Mouse (Mus musculus): ENCODE results near the gene Ifitm1. TPM values are rescaled to one million over a fixed set of nuclear protein-coding genes. Genes with fewer than 3 reads are reported as not detected.
"Not testable (repeated sequence)": the region's sequence is repeated elsewhere in the genome, so short reads cannot be mapped to it uniquely, and the experiment has no call there.

Gene Ifitm1
- polyA plus RNA-seq, 1 experiment from 2014 or later, result 5.6 TPM

GRCm38 (mm10) chr7:140975465-140975864 lies 8.4 kb downstream of the Ifitm1 start:
- H3K4me3 ChIP-seq (ENCODE audit: low read depth, low read length), result no peak overlapping the region
- no peak overlapping the region for H3K9ac ChIP-seq (ENCODE audit: low read length)
- H3K36me3 ChIP-seq (ENCODE audit: control insufficient read depth, insufficient read depth, low read length), result no peaks in the 10 kb centered on the region
- no peak overlapping the region for H3K4me2 ChIP-seq (ENCODE audit: low read depth, low read length, severe bottlenecking)
- WGBS, result 34% methylated on average over 3 of the region's 3 CpGs
- DNase-seq (ENCODE audit: low spot score) (no peak), ATAC-seq (replicated peaks; ENCODE audit: low FRiP score) (no peak)
- no peak overlapping the region for H3K27ac ChIP-seq (ENCODE audit: low read depth, low read length)
- peaks cover 2% of the 10 kb centered on the region; the same call in 1 of the 2 replicates for H3K27me3 ChIP-seq (ENCODE audit: control insufficient read depth, insufficient read depth, low read length)
- H3K9me3 ChIP-seq (ENCODE audit: control insufficient read depth, low read length), result no peaks in the 10 kb centered on the region
- peaks cover 7% of the 10 kb centered on the region; the same call in 1 of the 2 replicates for H3K4me1 ChIP-seq (replicated peaks; ENCODE audit: control insufficient read depth, insufficient read depth, low read length)

- H3K27me3 ChIP-seq (ENCODE audit: control insufficient read depth, insufficient read depth, low read length); H3K9ac ChIP-seq (ENCODE audit: low read length); ATAC-seq (replicated peaks; ENCODE audit: low FRiP score); H3K4me1 ChIP-seq (replicated peaks; ENCODE audit: control insufficient read depth, insufficient read depth, low read length); DNase-seq (ENCODE audit: low spot score); H3K4me3 ChIP-seq (ENCODE audit: low read depth, low read length); H3K36me3 ChIP-seq (ENCODE audit: control insufficient read depth, insufficient read depth, low read length); H3K9me3 ChIP-seq (ENCODE audit: control insufficient read depth, low read length); H3K4me2 ChIP-seq (ENCODE audit: low read depth, low read length, severe bottlenecking); H3K27ac ChIP-seq (ENCODE audit: low read depth, low read length): not testable (repeated sequence)
- 89% methylated on average over 9 of the region's 9 CpGs for WGBS
Observed at GRCm38 (mm10) chr7:140976720-140977119, 9.7 kb downstream of the Ifitm1 start.

GRCm38 (mm10) chr7:140981704-140982103 lies 14.7 kb downstream of the Ifitm1 start:
- no peaks in the 10 kb centered on the region; the same call in 1 of the 2 replicates for H3K9me3 ChIP-seq (ENCODE audit: control insufficient read depth, low read length)
- ATAC-seq (replicated peaks; ENCODE audit: low FRiP score), result no peak
- no peak overlapping the region for H3K4me2 ChIP-seq (ENCODE audit: low read depth, low read length, severe bottlenecking)

GRCm38 (mm10) chr7:140982971-140983370 lies 15.9 kb downstream of the Ifitm1 start:
- H3K27ac ChIP-seq (ENCODE audit: low read depth, low read length), result no peak overlapping the region
- ATAC-seq (replicated peaks; ENCODE audit: low FRiP score) (no peak), DNase-seq (ENCODE audit: low spot score) (no peak)
- H3K9ac ChIP-seq (ENCODE audit: low read length), result no peak overlapping the region
- no peak overlapping the region for H3K4me2 ChIP-seq (ENCODE audit: low read depth, low read length, severe bottlenecking)
- H3K4me3 ChIP-seq (ENCODE audit: low read depth, low read length), result no peak overlapping the region
- no peaks in the 10 kb centered on the region; the same call in 1 of the 2 replicates for H3K9me3 ChIP-seq (ENCODE audit: control insufficient read depth, low read length)
- no peaks in the 10 kb centered on the region for H3K4me1 ChIP-seq (replicated peaks; ENCODE audit: control insufficient read depth, insufficient read depth, low read length)
- no peaks in the 10 kb centered on the region for H3K27me3 ChIP-seq (ENCODE audit: control insufficient read depth, insufficient read depth, low read length)
- WGBS, result 93% methylated on average over 7 of the region's 7 CpGs
- H3K36me3 ChIP-seq (ENCODE audit: control insufficient read depth, insufficient read depth, low read length), result no peaks in the 10 kb centered on the region

More at GRCm38 (mm10) chr7:140981704-140982103, 14.7 kb downstream of the Ifitm1 start:
- WGBS, result 90% methylated on average over 8 of the region's 8 CpGs
- no peak for DNase-seq (ENCODE audit: low spot score)
- Histone ChIP-seq H3K36me3 (ENCODE audit: control insufficient read depth, insufficient read depth, low read length) (no peaks in the 10 kb centered on the region), H3K4me1 (replicated peaks; ENCODE audit: control insufficient read depth, insufficient read depth, low read length) (no peaks in the 10 kb centered on the region), H3K27ac (ENCODE audit: low read depth, low read length) (no peak overlapping the region), H3K27me3 (ENCODE audit: control insufficient read depth, insufficient read depth, low read length) (no peaks in the 10 kb centered on the region), H3K4me3 (ENCODE audit: low read depth, low read length) (no peak overlapping the region), H3K9ac (ENCODE audit: low read length) (no peak overlapping the region)

GRCm38 (mm10) chr7:140987182-140988138 lies 20.4 kb downstream of the Ifitm1 start:
- ATAC-seq (replicated peaks; ENCODE audit: low FRiP score) (no peak), DNase-seq (ENCODE audit: low spot score) (no peak)
- WGBS, result 89% methylated on average over 17 of the region's 17 CpGs
- Histone ChIP-seq H3K4me2 (ENCODE audit: low read depth, low read length, severe bottlenecking) (no peak overlapping the region), H3K4me3 (ENCODE audit: low read depth, low read length) (no peak overlapping the region), H3K9ac (ENCODE audit: low read length) (no peak overlapping the region), H3K27me3 (ENCODE audit: control insufficient read depth, insufficient read depth, low read length) (no peaks in the 10 kb centered on the region), H3K4me1 (replicated peaks; ENCODE audit: control insufficient read depth, insufficient read depth, low read length) (no peaks in the 10 kb centered on the region), H3K9me3 (ENCODE audit: control insufficient read depth, low read length) (no peaks in the 10 kb centered on the region; the same call in 1 of the 2 replicates), H3K36me3 (ENCODE audit: control insufficient read depth, insufficient read depth, low read length) (no peaks in the 10 kb centered on the region), H3K27ac (ENCODE audit: low read depth, low read length) (no peak overlapping the region)

- no peak overlapping the region for H3K4me2 ChIP-seq (ENCODE audit: low read depth, low read length, severe bottlenecking)
- H3K4me1 ChIP-seq (replicated peaks; ENCODE audit: control insufficient read depth, insufficient read depth, low read length), result no peaks in the 10 kb centered on the region
- no peak overlapping the region for H3K27ac ChIP-seq (ENCODE audit: low read depth, low read length)
- no peak overlapping the region for H3K4me3 ChIP-seq (ENCODE audit: low read depth, low read length)
- WGBS, result 75% methylated on average over 4 of the region's 4 CpGs
- H3K9ac ChIP-seq (ENCODE audit: low read length), result no peak overlapping the region
- no peaks in the 10 kb centered on the region for H3K27me3 ChIP-seq (ENCODE audit: control insufficient read depth, insufficient read depth, low read length)
- ATAC-seq (replicated peaks; ENCODE audit: low FRiP score), result no peak
- no peaks in the 10 kb centered on the region; the same call in 1 of the 2 replicates for H3K9me3 ChIP-seq (ENCODE audit: control insufficient read depth, low read length)
- DNase-seq (ENCODE audit: low spot score), result no peak
- H3K36me3 ChIP-seq (ENCODE audit: control insufficient read depth, insufficient read depth, low read length), result no peaks in the 10 kb centered on the region
Observed at GRCm38 (mm10) chr7:140989022-140989421, 22.0 kb downstream of the Ifitm1 start.

- H3K4me3 ChIP-seq (ENCODE audit: low read depth, low read length), result no peak overlapping the region
- no peaks in the 10 kb centered on the region for H3K27me3 ChIP-seq (ENCODE audit: control insufficient read depth, insufficient read depth, low read length)
- no peaks in the 10 kb centered on the region for H3K4me1 ChIP-seq (replicated peaks; ENCODE audit: control insufficient read depth, insufficient read depth, low read length)
- no peak overlapping the region for H3K4me2 ChIP-seq (ENCODE audit: low read depth, low read length, severe bottlenecking)
- ATAC-seq (replicated peaks; ENCODE audit: low FRiP score) (no peak), DNase-seq (ENCODE audit: low spot score) (no peak)
- no peak overlapping the region for H3K27ac ChIP-seq (ENCODE audit: low read depth, low read length)
- no peak overlapping the region for H3K9ac ChIP-seq (ENCODE audit: low read length)
- no peaks in the 10 kb centered on the region for H3K36me3 ChIP-seq (ENCODE audit: control insufficient read depth, insufficient read depth, low read length)
- H3K9me3 ChIP-seq (ENCODE audit: control insufficient read depth, low read length), result no peaks in the 10 kb centered on the region; the same call in 1 of the 2 replicates
- 70% methylated on average over 6 of the region's 6 CpGs for WGBS
Observed at GRCm38 (mm10) chr7:140990185-140990584, 23.2 kb downstream of the Ifitm1 start.

GRCm38 (mm10) chr7:140990622-140991021 lies 23.6 kb downstream of the Ifitm1 start:
- Histone ChIP-seq H3K27me3 (ENCODE audit: control insufficient read depth, insufficient read depth, low read length) (no peaks in the 10 kb centered on the region), H3K4me1 (replicated peaks; ENCODE audit: control insufficient read depth, insufficient read depth, low read length) (no peaks in the 10 kb centered on the region), H3K9me3 (ENCODE audit: control insufficient read depth, low read length) (no peaks in the 10 kb centered on the region; the same call in 1 of the 2 replicates), H3K4me3 (ENCODE audit: low read depth, low read length) (no peak overlapping the region), H3K4me2 (ENCODE audit: low read depth, low read length, severe bottlenecking) (no peak overlapping the region), H3K9ac (ENCODE audit: low read length) (no peak overlapping the region), H3K27ac (ENCODE audit: low read depth, low read length) (no peak overlapping the region), H3K36me3 (ENCODE audit: control insufficient read depth, insufficient read depth, low read length) (no peaks in the 10 kb centered on the region)
- 80% methylated on average over 5 of the region's 5 CpGs for WGBS
- DNase-seq (ENCODE audit: low spot score) (no peak), ATAC-seq (replicated peaks; ENCODE audit: low FRiP score) (no peak)
